Mouse (Mus musculus): ENCODE data around the gene Flnb.

DNA sequence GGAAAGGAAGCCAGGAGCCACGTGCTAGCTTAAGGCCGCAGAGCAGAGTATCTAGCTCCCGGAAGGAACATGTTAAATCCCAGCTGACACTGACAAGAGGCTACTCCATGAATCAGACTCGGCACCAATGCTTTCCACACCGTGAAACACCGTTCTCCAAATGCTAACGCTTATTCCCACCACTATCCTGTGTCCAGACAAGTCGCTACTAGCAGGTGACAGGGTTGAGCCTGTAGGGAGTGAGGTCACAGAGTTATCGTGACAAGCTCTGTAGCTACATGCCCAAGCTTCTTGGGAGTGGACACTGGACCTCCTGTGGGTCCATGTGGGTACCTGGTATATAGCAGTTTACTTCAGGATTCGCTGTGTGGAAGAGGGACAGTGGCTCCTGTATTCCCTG is 138.7 kb downstream of the Flnb start:
- TF ChIP-seq CTCF (IDR thresholded peaks at IDR 0.05; ENCODE audit: low read depth, low read length): no peak
- no peak for TF ChIP-seq POLR2A (IDR thresholded peaks at IDR 0.05; ENCODE audit: insufficient read depth, low read length)

Measured in ES-Bruce4 (cell line).